Mouse (Mus musculus): Measurements from ENCODE around the gene Lingo2. TPM values are rescaled to one million over a fixed set of nuclear protein-coding genes. Genes with fewer than 3 reads are reported as not detected.

Gene Lingo2
- polyA plus RNA-seq, 1 experiment from 2014 or later, result 0.61 TPM

- Histone ChIP-seq H3K4me3 (ENCODE audit: low read depth, low read length) (no peak overlapping the region), H3K27me3 (ENCODE audit: control insufficient read depth, insufficient read depth, low read length) (no peaks in the 10 kb centered on the region), H3K36me3 (ENCODE audit: control insufficient read depth, insufficient read depth, low read length) (no peaks in the 10 kb centered on the region), H3K4me2 (ENCODE audit: low read depth, severe bottlenecking) (no peak overlapping the region), H3K27ac (replicated peaks; ENCODE audit: low read depth, low read length) (no peak overlapping the region), H3K9me3 (ENCODE audit: control insufficient read depth, low read length) (no peaks in the 10 kb centered on the region), H3K4me1 (ENCODE audit: control insufficient read depth, insufficient read depth, low read length) (no peaks in the 10 kb centered on the region), H3K9ac (ENCODE audit: low read length) (no peak overlapping the region)
- DNase-seq (ENCODE audit: low spot score) (no peak), ATAC-seq (ENCODE audit: insufficient number of reproducible peaks, low FRiP score, low TSS enrichment, low read depth) (no peak)
Measured at GRCm38 (mm10) chr4:36647753-36648152, 303.8 kb downstream of the Lingo2 start.

- Histone ChIP-seq H3K27me3 (ENCODE audit: control insufficient read depth, insufficient read depth, low read length) (no peaks in the 10 kb centered on the region), H3K4me2 (ENCODE audit: low read depth, severe bottlenecking) (no peak overlapping the region), H3K4me3 (ENCODE audit: low read depth, low read length) (no peak overlapping the region), H3K36me3 (ENCODE audit: control insufficient read depth, insufficient read depth, low read length) (no peaks in the 10 kb centered on the region; the same call in 1 of the 2 replicates), H3K4me1 (ENCODE audit: control insufficient read depth, insufficient read depth, low read length) (no peaks in the 10 kb centered on the region), H3K27ac (replicated peaks; ENCODE audit: low read depth, low read length) (no peak overlapping the region), H3K9me3 (ENCODE audit: control insufficient read depth, low read length) (no peaks in the 10 kb centered on the region), H3K9ac (ENCODE audit: low read length) (no peak overlapping the region)
- WGBS, result 84% methylated on average over 2 of the region's 2 CpGs
- DNase-seq (ENCODE audit: low spot score) (no peak), ATAC-seq (ENCODE audit: insufficient number of reproducible peaks, low FRiP score, low TSS enrichment, low read depth) (no peak)
Measured at GRCm38 (mm10) chr4:36635666-36636065, 315.9 kb downstream of the Lingo2 start.

- DNase-seq (ENCODE audit: low spot score), result no peak
- WGBS, result 80% methylated on average over 5 of the region's 5 CpGs
Measured at GRCm38 (mm10) chr4:36576801-36577200, 374.7 kb downstream of the Lingo2 start.

GRCm38 (mm10) chr4:36576256-36576655, 375.3 kb downstream of the Lingo2 start:
- no peak for ATAC-seq (ENCODE audit: insufficient number of reproducible peaks, low FRiP score, low TSS enrichment, low read depth)
- Histone ChIP-seq H3K4me2 (ENCODE audit: low read depth, severe bottlenecking) (no peak overlapping the region), H3K27ac (replicated peaks; ENCODE audit: low read depth, low read length) (no peak overlapping the region), H3K36me3 (ENCODE audit: control insufficient read depth, insufficient read depth, low read length) (no peaks in the 10 kb centered on the region), H3K9ac (ENCODE audit: low read length) (no peak overlapping the region), H3K27me3 (ENCODE audit: control insufficient read depth, insufficient read depth, low read length) (no peaks in the 10 kb centered on the region), H3K4me3 (ENCODE audit: low read depth, low read length) (no peak overlapping the region), H3K9me3 (ENCODE audit: control insufficient read depth, low read length) (no peaks in the 10 kb centered on the region), H3K4me1 (ENCODE audit: control insufficient read depth, insufficient read depth, low read length) (no peaks in the 10 kb centered on the region)
- 79% methylated on average over 3 of the region's 3 CpGs for WGBS
- DNase-seq (ENCODE audit: low spot score), result no peak

More at GRCm38 (mm10) chr4:36576801-36577200, 374.7 kb downstream of the Lingo2 start:
- H3K4me2 ChIP-seq (ENCODE audit: low read depth, severe bottlenecking), result no peak overlapping the region
- no peaks in the 10 kb centered on the region for H3K36me3 ChIP-seq (ENCODE audit: control insufficient read depth, insufficient read depth, low read length)
- H3K4me3 ChIP-seq (ENCODE audit: low read depth, low read length), result no peak overlapping the region
- no peaks in the 10 kb centered on the region for H3K27me3 ChIP-seq (ENCODE audit: control insufficient read depth, insufficient read depth, low read length)
- no peak overlapping the region for H3K27ac ChIP-seq (replicated peaks; ENCODE audit: low read depth, low read length)
- H3K9me3 ChIP-seq (ENCODE audit: control insufficient read depth, low read length), result no peaks in the 10 kb centered on the region
- H3K9ac ChIP-seq (ENCODE audit: low read length), result no peak overlapping the region
- H3K4me1 ChIP-seq (ENCODE audit: control insufficient read depth, insufficient read depth, low read length), result no peaks in the 10 kb centered on the region
- no peak for ATAC-seq (ENCODE audit: insufficient number of reproducible peaks, low FRiP score, low TSS enrichment, low read depth)

DNA sequence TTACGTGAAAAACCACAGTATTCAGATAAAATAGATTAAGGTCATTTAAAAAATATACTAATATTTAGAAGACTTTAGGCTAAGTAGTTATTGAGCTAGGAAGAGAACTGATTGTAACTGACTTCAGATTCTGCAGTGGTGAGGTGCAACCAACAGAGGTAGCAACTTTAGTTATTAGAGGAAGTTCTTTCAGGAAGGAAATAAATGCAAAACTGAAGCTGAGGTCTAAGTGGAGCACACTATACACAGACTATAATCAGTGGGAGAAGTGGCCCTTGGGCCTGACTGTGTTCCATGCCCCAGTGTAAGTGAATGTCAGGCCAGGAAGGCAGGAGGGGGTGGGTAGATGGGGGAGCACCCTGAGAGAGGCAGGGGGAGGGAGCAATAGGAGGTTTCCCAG, 385.0 kb downstream of the Lingo2 start:
- Histone ChIP-seq H3K4me1 (ENCODE audit: control insufficient read depth, insufficient read depth, low read length) (no peaks in the 10 kb centered on the region), H3K36me3 (ENCODE audit: control insufficient read depth, insufficient read depth, low read length) (no peaks in the 10 kb centered on the region), H3K27me3 (ENCODE audit: control insufficient read depth, insufficient read depth, low read length) (no peaks in the 10 kb centered on the region), H3K4me3 (ENCODE audit: low read depth, low read length) (no peak overlapping the region), H3K4me2 (ENCODE audit: low read depth, severe bottlenecking) (no peak overlapping the region), H3K9me3 (ENCODE audit: control insufficient read depth, low read length) (no peaks in the 10 kb centered on the region), H3K9ac (ENCODE audit: low read length) (no peak overlapping the region), H3K27ac (replicated peaks; ENCODE audit: low read depth, low read length) (no peak overlapping the region)
- DNase-seq (ENCODE audit: low spot score) (no peak), ATAC-seq (ENCODE audit: insufficient number of reproducible peaks, low FRiP score, low TSS enrichment, low read depth) (no peak)
- WGBS, result 89% methylated on average over 1 of the region's 1 CpGs

GRCm38 (mm10) chr4:36560997-36561396, 390.6 kb downstream of the Lingo2 start:
- ATAC-seq (ENCODE audit: insufficient number of reproducible peaks, low FRiP score, low TSS enrichment, low read depth), result no peak
- WGBS, result 84% methylated on average over 1 of the region's 1 CpGs
- H3K4me1 ChIP-seq (ENCODE audit: control insufficient read depth, insufficient read depth, low read length), result no peaks in the 10 kb centered on the region
- no peak overlapping the region for H3K27ac ChIP-seq (replicated peaks; ENCODE audit: low read depth, low read length)
- H3K9ac ChIP-seq (ENCODE audit: low read length), result no peak overlapping the region
- DNase-seq (ENCODE audit: low spot score), result no peak
- H3K4me3 ChIP-seq (ENCODE audit: low read depth, low read length), result no peak overlapping the region
- no peaks in the 10 kb centered on the region for H3K27me3 ChIP-seq (ENCODE audit: control insufficient read depth, insufficient read depth, low read length)
- no peak overlapping the region for H3K4me2 ChIP-seq (ENCODE audit: low read depth, severe bottlenecking)
- H3K9me3 ChIP-seq (ENCODE audit: control insufficient read depth, low read length), result no peaks in the 10 kb centered on the region
- H3K36me3 ChIP-seq (ENCODE audit: control insufficient read depth, insufficient read depth, low read length), result no peaks in the 10 kb centered on the region

GRCm38 (mm10) chr4:36540664-36541360, 410.7 kb downstream of the Lingo2 start:
- WGBS, result 54% methylated on average over 2 of the region's 2 CpGs
- Histone ChIP-seq H3K36me3 (ENCODE audit: control insufficient read depth, insufficient read depth, low read length) (no peaks in the 10 kb centered on the region), H3K4me3 (ENCODE audit: low read depth, low read length) (no peak overlapping the region), H3K27ac (replicated peaks; ENCODE audit: low read depth, low read length) (no peak overlapping the region), H3K9me3 (ENCODE audit: control insufficient read depth, low read length) (no peaks in the 10 kb centered on the region), H3K4me1 (ENCODE audit: control insufficient read depth, insufficient read depth, low read length) (no peaks in the 10 kb centered on the region), H3K4me2 (ENCODE audit: low read depth, severe bottlenecking) (no peak overlapping the region), H3K27me3 (ENCODE audit: control insufficient read depth, insufficient read depth, low read length) (no peaks in the 10 kb centered on the region), H3K9ac (ENCODE audit: low read length) (no peak overlapping the region)
- no peak for DNase-seq (ENCODE audit: low spot score)
- ATAC-seq (ENCODE audit: insufficient number of reproducible peaks, low FRiP score, low TSS enrichment, low read depth), result no peak

GRCm38 (mm10) chr4:36533895-36534294, 417.7 kb downstream of the Lingo2 start:
- H3K27me3 ChIP-seq (ENCODE audit: control insufficient read depth, insufficient read depth, low read length), result no peaks in the 10 kb centered on the region
- 86% methylated on average over 2 of the region's 2 CpGs for WGBS
- H3K9ac ChIP-seq (ENCODE audit: low read length), result no peak overlapping the region
- no peaks in the 10 kb centered on the region for H3K4me1 ChIP-seq (ENCODE audit: control insufficient read depth, insufficient read depth, low read length)
- H3K9me3 ChIP-seq (ENCODE audit: control insufficient read depth, low read length), result no peaks in the 10 kb centered on the region
- no peak overlapping the region for H3K4me3 ChIP-seq (ENCODE audit: low read depth, low read length)
- no peaks in the 10 kb centered on the region for H3K36me3 ChIP-seq (ENCODE audit: control insufficient read depth, insufficient read depth, low read length)
- no peak overlapping the region for H3K4me2 ChIP-seq (ENCODE audit: low read depth, severe bottlenecking)
- DNase-seq (ENCODE audit: low spot score), result no peak
- no peak for ATAC-seq (ENCODE audit: insufficient number of reproducible peaks, low FRiP score, low TSS enrichment, low read depth)
- no peak overlapping the region for H3K27ac ChIP-seq (replicated peaks; ENCODE audit: low read depth, low read length)

- H3K27me3 ChIP-seq (ENCODE audit: control insufficient read depth, insufficient read depth, low read length), result no peaks in the 10 kb centered on the region
- WGBS, result 85% methylated on average over 1 of the region's 1 CpGs
- H3K9ac ChIP-seq (ENCODE audit: low read length), result no peak overlapping the region
- H3K36me3 ChIP-seq (ENCODE audit: control insufficient read depth, insufficient read depth, low read length), result no peaks in the 10 kb centered on the region
- no peak overlapping the region for H3K27ac ChIP-seq (replicated peaks; ENCODE audit: low read depth, low read length)
- ATAC-seq (ENCODE audit: insufficient number of reproducible peaks, low FRiP score, low TSS enrichment, low read depth) (no peak), DNase-seq (ENCODE audit: low spot score) (no peak)
- no peak overlapping the region for H3K4me3 ChIP-seq (ENCODE audit: low read depth, low read length)
- no peaks in the 10 kb centered on the region for H3K9me3 ChIP-seq (ENCODE audit: control insufficient read depth, low read length)
- H3K4me2 ChIP-seq (ENCODE audit: low read depth, severe bottlenecking), result no peak overlapping the region
- no peaks in the 10 kb centered on the region for H3K4me1 ChIP-seq (ENCODE audit: control insufficient read depth, insufficient read depth, low read length)
Measured at GRCm38 (mm10) chr4:36490255-36490654, 461.3 kb downstream of the Lingo2 start.

Measured in limb, embryonic 11.5 days (tissue).